Mouse (Mus musculus): Measurements from ENCODE around the gene Nos1ap. TPM values are rescaled to one million over a fixed set of nuclear protein-coding genes. Genes with fewer than 3 reads are reported as not detected.

Nos1ap gene
- total RNA-seq, 2 experiments from 2014 or later, result 17.4 to 23.6 TPM

- peak; percentile 37 to 39 for DNase-seq
Observed at GRCm38 (mm10) chr1:170459896-170460602, 129.6 kb downstream of the Nos1ap start.

- no peak for DNase-seq
Observed at GRCm38 (mm10) chr1:170457673-170458072, 132.0 kb downstream of the Nos1ap start.

- no peak for DNase-seq
Observed at GRCm38 (mm10) chr1:170455910-170456700, 133.6 kb downstream of the Nos1ap start.

- no peak for DNase-seq
Observed at GRCm38 (mm10) chr1:170455387-170455786, 134.3 kb downstream of the Nos1ap start.

- DNase-seq, result no peak
Observed at GRCm38 (mm10) chr1:170453455-170453854, 136.2 kb downstream of the Nos1ap start.

GRCm38 (mm10) chr1:170448244-170448643, 141.4 kb downstream of the Nos1ap start:
- DNase-seq, result no peak

- DNase-seq, result no peak
Observed at GRCm38 (mm10) chr1:170445458-170445857, 144.2 kb downstream of the Nos1ap start.

- no peak for DNase-seq
Observed at GRCm38 (mm10) chr1:170440367-170440766, 149.3 kb downstream of the Nos1ap start.

GRCm38 (mm10) chr1:170438471-170439151, 151.1 kb downstream of the Nos1ap start:
- DNase-seq, result no peak

- DNase-seq, result no peak
Observed at GRCm38 (mm10) chr1:170434146-170434545, 155.5 kb downstream of the Nos1ap start.

GRCm38 (mm10) chr1:170433661-170434060, 156.0 kb downstream of the Nos1ap start:
- no peak for DNase-seq

GRCm38 (mm10) chr1:170432288-170432687, 157.4 kb downstream of the Nos1ap start:
- no peak for DNase-seq

GRCm38 (mm10) chr1:170431312-170431711, 158.3 kb downstream of the Nos1ap start:
- peak in 1 of 2 experiments; percentile 23 for DNase-seq

- DNase-seq, result no peak
Observed at GRCm38 (mm10) chr1:170430660-170431059, 159.0 kb downstream of the Nos1ap start.

- DNase-seq, result no peak
Observed at GRCm38 (mm10) chr1:170429656-170430055, 160.0 kb downstream of the Nos1ap start.

GRCm38 (mm10) chr1:170428141-170428540, 161.5 kb downstream of the Nos1ap start:
- no peak for DNase-seq

- no peak for DNase-seq
Observed at GRCm38 (mm10) chr1:170424258-170424889, 165.3 kb downstream of the Nos1ap start.

- DNase-seq, result no peak
Observed at GRCm38 (mm10) chr1:170423048-170423447, 166.6 kb downstream of the Nos1ap start.

GRCm38 (mm10) chr1:170422188-170422587, 167.5 kb downstream of the Nos1ap start:
- no peak for DNase-seq

GRCm38 (mm10) chr1:170419961-170420360, 169.7 kb downstream of the Nos1ap start:
- no peak for DNase-seq

GRCm38 (mm10) chr1:170418131-170418530, 171.5 kb downstream of the Nos1ap start:
- DNase-seq, result no peak

- DNase-seq, result no peak
Observed at GRCm38 (mm10) chr1:170416967-170417366, 172.7 kb downstream of the Nos1ap start.

All from heart, adult 18-20 months (tissue).